Mouse (Mus musculus): ENCODE results near the gene Mief2. TPM values are rescaled to one million over a fixed set of nuclear protein-coding genes. Genes with fewer than 3 reads are reported as not detected.

Mief2 gene
- polyA plus RNA-seq, 1 experiment: 9.3 TPM

DNA sequence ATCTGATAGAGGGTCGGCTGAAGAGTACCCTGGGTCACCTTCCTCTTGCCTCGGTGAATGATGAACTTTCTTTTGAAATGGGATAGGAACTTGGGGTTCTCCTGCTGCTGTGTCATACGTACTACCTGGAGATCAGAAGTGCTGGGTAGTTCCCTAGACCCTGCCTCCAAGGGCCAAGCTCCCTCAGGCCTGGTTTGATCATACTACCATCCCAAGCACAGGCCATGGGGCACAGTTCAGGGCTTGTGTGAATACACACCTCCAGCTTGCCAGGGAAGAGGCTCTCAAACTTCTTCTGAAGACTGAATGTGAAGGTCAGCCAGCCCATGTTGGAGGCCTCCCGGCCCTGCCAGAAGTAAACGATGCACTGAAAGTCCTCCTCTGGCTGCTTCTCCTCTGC, 12.4 kb upstream of the Mief2 start:
- no peak overlapping the region for H3K4me3 ChIP-seq (ENCODE audit: insufficient read depth, low read length)
- no peak for TF ChIP-seq POLR2A (IDR thresholded peaks at IDR 0.05; ENCODE audit: borderline replicate concordance, low read depth, low read length)
- no peak for TF ChIP-seq CTCF (IDR thresholded peaks at IDR 0.05; ENCODE audit: low read depth, low read length)
- H3K4me1 ChIP-seq (ENCODE audit: control insufficient read depth, insufficient read depth, low read length): no peaks in the 10 kb centered on the region
- H3K27ac ChIP-seq (ENCODE audit: insufficient read depth, low read depth, low read length): no peak overlapping the region

DNA sequence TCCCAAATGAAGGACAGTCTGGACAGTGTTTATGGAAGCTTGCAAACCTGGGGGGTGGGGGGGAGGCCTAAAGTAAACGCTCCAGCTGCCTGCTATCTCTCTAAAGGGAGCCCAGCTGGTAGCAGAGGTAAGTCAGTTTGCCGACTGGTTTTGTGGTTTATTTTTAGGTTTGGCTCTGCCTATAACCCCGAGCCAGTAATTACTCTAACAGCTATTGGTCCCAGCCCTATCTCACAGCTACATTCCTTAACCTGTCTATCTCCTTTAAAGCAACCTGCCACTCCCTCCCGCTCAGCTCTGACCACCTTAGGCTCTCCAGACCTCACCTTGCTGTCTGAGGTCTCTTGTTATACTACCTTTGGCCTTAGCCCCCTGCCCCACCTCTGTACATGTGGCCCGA, 8.9 kb upstream of the Mief2 start:
- Histone ChIP-seq H3K27ac (ENCODE audit: insufficient read depth, low read depth, low read length) (no peak overlapping the region), H3K4me1 (ENCODE audit: control insufficient read depth, insufficient read depth, low read length) (no peaks in the 10 kb centered on the region), H3K4me3 (ENCODE audit: insufficient read depth, low read length) (no peak overlapping the region)
- no peak for TF ChIP-seq POLR2A (IDR thresholded peaks at IDR 0.05; ENCODE audit: borderline replicate concordance, low read depth, low read length)
- TF ChIP-seq CTCF (IDR thresholded peaks at IDR 0.05; ENCODE audit: low read depth, low read length): no peak

- Histone ChIP-seq H3K4me3 (ENCODE audit: insufficient read depth, low read length) (peak within 1 kb of the TSS; percentile 98), H3K27ac (ENCODE audit: insufficient read depth, low read depth, low read length) (peak within 1 kb of the TSS; percentile 48), H3K4me1 (ENCODE audit: control insufficient read depth, insufficient read depth, low read length) (peaks cover 23% of the 10 kb centered on the region)
- TF ChIP-seq CTCF (IDR thresholded peaks at IDR 0.05; ENCODE audit: low read depth, low read length) (no peak), POLR2A (IDR thresholded peaks at IDR 0.05; ENCODE audit: borderline replicate concordance, low read depth, low read length) (no peak)
These were observed 1.4 kb upstream of the Mief2 start, which contains the start of gene Flii for GRCm38 (mm10) chr11:60726601-60727391. Flii (minus strand) TSS chr11:60727263.

GRCm38 (mm10) chr11:60727392-60728140, 632 bp upstream of the Mief2 start:
- no peak; the same call in 1 of the 2 replicates for TF ChIP-seq CTCF (IDR thresholded peaks at IDR 0.05; ENCODE audit: low read depth, low read length)
- no peak for TF ChIP-seq POLR2A (IDR thresholded peaks at IDR 0.05; ENCODE audit: borderline replicate concordance, low read depth, low read length)
- Histone ChIP-seq H3K4me1 (ENCODE audit: control insufficient read depth, insufficient read depth, low read length) (peaks cover 23% of the 10 kb centered on the region), H3K27ac (ENCODE audit: insufficient read depth, low read depth, low read length) (peak overlapping the region; percentile 48), H3K4me3 (ENCODE audit: insufficient read depth, low read length) (peak overlapping the region; percentile 98)

- Histone ChIP-seq H3K4me1 (ENCODE audit: control insufficient read depth, insufficient read depth, low read length) (peaks cover 34% of the 10 kb centered on the region), H3K4me3 (ENCODE audit: insufficient read depth, low read length) (peak overlapping the region; percentile 99), H3K27ac (ENCODE audit: insufficient read depth, low read depth, low read length) (no peak overlapping the region)
- TF ChIP-seq CTCF (IDR thresholded peaks at IDR 0.05; ENCODE audit: low read depth, low read length): no peak
- no peak for TF ChIP-seq POLR2A (IDR thresholded peaks at IDR 0.05; ENCODE audit: borderline replicate concordance, low read depth, low read length)
These were observed 1.0 kb downstream of the Mief2 start for GRCm38 (mm10) chr11:60729217-60729641.

- peaks cover 39% of the 10 kb centered on the region for H3K4me1 ChIP-seq (ENCODE audit: control insufficient read depth, insufficient read depth, low read length)
- TF ChIP-seq CTCF (IDR thresholded peaks at IDR 0.05; ENCODE audit: low read depth, low read length) (no peak), POLR2A (IDR thresholded peaks at IDR 0.05; ENCODE audit: borderline replicate concordance, low read depth, low read length) (no peak)
- no peak overlapping the region for H3K4me3 ChIP-seq (ENCODE audit: insufficient read depth, low read length)
- no peak overlapping the region for H3K27ac ChIP-seq (ENCODE audit: insufficient read depth, low read depth, low read length)
These were observed 2.0 kb downstream of the Mief2 start for GRCm38 (mm10) chr11:60730169-60730568.

GRCm38 (mm10) chr11:60731251-60731650, 3.1 kb downstream of the Mief2 start:
- H3K4me1 ChIP-seq (ENCODE audit: control insufficient read depth, insufficient read depth, low read length): peaks cover 35% of the 10 kb centered on the region
- H3K4me3 ChIP-seq (ENCODE audit: insufficient read depth, low read length): no peak overlapping the region
- no peak overlapping the region for H3K27ac ChIP-seq (ENCODE audit: insufficient read depth, low read depth, low read length)
- TF ChIP-seq POLR2A (IDR thresholded peaks at IDR 0.05; ENCODE audit: borderline replicate concordance, low read depth, low read length) (no peak), CTCF (IDR thresholded peaks at IDR 0.05; ENCODE audit: low read depth, low read length) (no peak)

GRCm38 (mm10) chr11:60734206-60734605, 6.0 kb downstream of the Mief2 start:
- peaks cover 26% of the 10 kb centered on the region for H3K4me1 ChIP-seq (ENCODE audit: control insufficient read depth, insufficient read depth, low read length)
- TF ChIP-seq POLR2A (IDR thresholded peaks at IDR 0.05; ENCODE audit: borderline replicate concordance, low read depth, low read length) (no peak), CTCF (IDR thresholded peaks at IDR 0.05; ENCODE audit: low read depth, low read length) (no peak)
- H3K4me3 ChIP-seq (ENCODE audit: insufficient read depth, low read length): no peak overlapping the region
- 0 out of 2 replicates have a peak overlapping the region, but pooled peaks have one; percentile 38 for H3K27ac ChIP-seq (ENCODE audit: insufficient read depth, low read depth, low read length)

- H3K4me3 ChIP-seq (ENCODE audit: insufficient read depth, low read length): no peak overlapping the region
- no peak overlapping the region for H3K27ac ChIP-seq (ENCODE audit: insufficient read depth, low read depth, low read length)
- H3K4me1 ChIP-seq (ENCODE audit: control insufficient read depth, insufficient read depth, low read length): peaks cover 17% of the 10 kb centered on the region
- TF ChIP-seq CTCF (IDR thresholded peaks at IDR 0.05; ENCODE audit: low read depth, low read length): no peak
- no peak for TF ChIP-seq POLR2A (IDR thresholded peaks at IDR 0.05; ENCODE audit: borderline replicate concordance, low read depth, low read length)
These were observed 7.0 kb downstream of the Mief2 start for GRCm38 (mm10) chr11:60735191-60735590.

- no peak overlapping the region for H3K27ac ChIP-seq (ENCODE audit: insufficient read depth, low read depth, low read length)
- TF ChIP-seq CTCF (IDR thresholded peaks at IDR 0.05; ENCODE audit: low read depth, low read length) (no peak), POLR2A (IDR thresholded peaks at IDR 0.05; ENCODE audit: borderline replicate concordance, low read depth, low read length) (no peak)
These were observed 8.3 kb downstream of the Mief2 start for GRCm38 (mm10) chr11:60736491-60736890.

More at GRCm38 (mm10) chr11:60736491-60736890, 8.3 kb downstream of the Mief2 start:
- H3K4me3 ChIP-seq (ENCODE audit: insufficient read depth, low read length): no peak overlapping the region
- peaks cover 17% of the 10 kb centered on the region for H3K4me1 ChIP-seq (ENCODE audit: control insufficient read depth, insufficient read depth, low read length)
